Comparison of ENCODE assay signal across 8 mouse cellular contexts in genomic region chr5:65199346-65200128, GRCm38 (mm10). TPM values are rescaled to one million over a fixed set of nuclear protein-coding genes. Genes with fewer than 3 reads are reported as not detected.
DNase-seq lines count a peak whose midpoint lies in the region; ATAC-seq lines count a peak whose summit lies in the region.

Gene Wdr19 (plus strand): TSS chr5:65199696.

- WGBS in heart, embryonic 10.5 days: under 1% methylated on average over 37 of the region's 37 CpGs
- WGBS in kidney, embryonic 15.5 days: under 1% methylated on average over 37 of the region's 37 CpGs

- H3K27me3 ChIP-seq in heart, embryonic 10.5 days (ENCODE audit: insufficient read depth, poor library complexity, severe bottlenecking): no peaks in the 10 kb centered on the region
- H3K27me3 ChIP-seq in kidney, embryonic 15.5 days: no peaks in the 10 kb centered on the region

- peaks cover 5% of the 10 kb centered on the region for H3K4me1 ChIP-seq in heart, embryonic 10.5 days
- peaks cover 10% of the 10 kb centered on the region for H3K4me1 ChIP-seq in kidney, embryonic 15.5 days

- H3K9ac ChIP-seq in kidney, embryonic 15.5 days: peak within 1 kb of the TSS; percentile 61

- H3K4me2 ChIP-seq in kidney, embryonic 15.5 days: peak within 1 kb of the TSS; percentile 76

- DNase-seq in B cell, adult 2 months: peak; percentile 96 to 98
- peak; percentile 100 for DNase-seq in brain, adult 2 months (ENCODE audit: low read depth, low spot score)
- DNase-seq in heart, embryonic 10.5 days (ENCODE audit: low spot score): peak; percentile 100
- peak; percentile 96 for DNase-seq in liver
- DNase-seq in spleen, postnatal 4 days (ENCODE audit: low spot score in 2 of 2): peak; percentile 96 to 97

- H3K36me3 ChIP-seq in heart, embryonic 10.5 days: no peaks in the 10 kb centered on the region
- peaks cover 10% of the 10 kb centered on the region; the same call in 1 of the 2 replicates for H3K36me3 ChIP-seq in kidney, embryonic 15.5 days

- ATAC-seq in erythroblast, adult 5-6 weeks (replicated peaks; ENCODE audit: low FRiP score, poor library complexity, severe bottlenecking): peak; percentile 100
- ATAC-seq in kidney, embryonic 15.5 days (replicated peaks; ENCODE audit: low FRiP score): peak; percentile 100
- peak; percentile 100 for ATAC-seq in monocyte, adult 5-6 weeks (replicated peaks; ENCODE audit: insufficient number of reproducible peaks, low FRiP score, low TSS enrichment, poor library complexity, severe bottlenecking)

- H3K9me3 ChIP-seq in heart, embryonic 10.5 days: no peaks in the 10 kb centered on the region
- H3K9me3 ChIP-seq in kidney, embryonic 15.5 days (replicated peaks): no peaks in the 10 kb centered on the region

- peak within 1 kb of the TSS; percentile 75 for H3K4me3 ChIP-seq in heart, embryonic 10.5 days
- H3K4me3 ChIP-seq in kidney, embryonic 15.5 days (replicated peaks): peak within 1 kb of the TSS; percentile 70

- H3K27ac ChIP-seq in heart, embryonic 10.5 days: peak within 1 kb of the TSS; percentile 85
- H3K27ac ChIP-seq in kidney, embryonic 15.5 days: peak within 1 kb of the TSS; percentile 82

RNA-seq across cellular contexts. Expression of gene Wdr19, which starts in this region (rescaled TPM):
- total RNA-seq in erythroblast, adult 5-6 weeks (2015; ENCODE audit: low replicate concordance): 0.58 and 0.63 TPM in 2 replicates
- 0.42 and 1.2 TPM in 2 replicates for total RNA-seq in erythroblast, adult 5-6 weeks (2017; ENCODE audit: low replicate concordance)
- 7.3 and 8.4 TPM in 2 replicates for polyA plus RNA-seq in heart, embryonic 10.5 days (2016; fragmentation: Nextera tagmentation; extraction: Ambion mirVana)
- polyA plus RNA-seq in kidney, embryonic 15.5 days (2015; fragmentation: Nextera tagmentation; extraction: Ambion mirVana): 9.9 and 13.7 TPM in 2 replicates
- 0.29 to 3.3 TPM (median 1.1 TPM) in 3 replicates for total RNA-seq in monocyte, adult 5-6 weeks (2017)

Comparison
In these comparisons a context has a peak if more than half of its experiments do, and no peak if none do; other contexts are left out.
1. Peak in every context shown above with its lines: DNase-seq, ATAC-seq, H3K4me3 ChIP-seq and H3K27ac ChIP-seq.